Mouse (Mus musculus): ENCODE measurements at regions not wholly inside any gene's neighbourhood (a gene's known extent, or its start where the extent isn't known, plus 50 kb on each side); places are given as distances from the start of the nearest gene placed in this dataset.

- DNase-seq (ENCODE audit: low spot score in 2 of 2): no peak
Measured at GRCm38 (mm10) chr1:90668787-90669186, 66.0 kb downstream of the Cops8 start.

GRCm38 (mm10) chr1:90669237-90669636 lies 66.5 kb downstream of the Cops8 start:
- no peak for DNase-seq (ENCODE audit: low spot score in 2 of 2)

GRCm38 (mm10) chr1:90670346-90670745 lies 67.6 kb downstream of the Cops8 start:
- no peak for DNase-seq (ENCODE audit: low spot score in 2 of 2)

- DNase-seq (ENCODE audit: low spot score in 2 of 2): peak; percentile 57 to 71
Measured at GRCm38 (mm10) chr1:90673751-90674150, 71.0 kb downstream of the Cops8 start.

- peak; percentile 76 to 81 for DNase-seq (ENCODE audit: low spot score in 2 of 2)
Measured at GRCm38 (mm10) chr1:90676192-90677006, 73.6 kb downstream of the Cops8 start.

GRCm38 (mm10) chr1:90677188-90677587 lies 74.4 kb downstream of the Cops8 start:
- no peak for DNase-seq (ENCODE audit: low spot score in 2 of 2)

GRCm38 (mm10) chr1:90677651-90678201 lies 74.9 kb downstream of the Cops8 start:
- DNase-seq (ENCODE audit: low spot score in 2 of 2): no peak

- DNase-seq (ENCODE audit: low spot score in 2 of 2): no peak
Measured at GRCm38 (mm10) chr1:90678416-90678815, 75.6 kb downstream of the Cops8 start.

GRCm38 (mm10) chr1:90688086-90688485 lies 85.3 kb downstream of the Cops8 start:
- DNase-seq (ENCODE audit: low spot score in 2 of 2): no peak

- DNase-seq (ENCODE audit: low spot score in 2 of 2): no peak
Measured at GRCm38 (mm10) chr1:90690591-90691116, 87.9 kb downstream of the Cops8 start.

GRCm38 (mm10) chr1:90691157-90691594 lies 88.4 kb downstream of the Cops8 start:
- no peak for DNase-seq (ENCODE audit: low spot score in 2 of 2)

GRCm38 (mm10) chr1:90692851-90693250 lies 90.1 kb downstream of the Cops8 start:
- no peak for DNase-seq (ENCODE audit: low spot score in 2 of 2)

GRCm38 (mm10) chr1:90694761-90695160 lies 92.0 kb downstream of the Cops8 start:
- peak in 1 of 2 experiments; percentile 17 for DNase-seq (ENCODE audit: low spot score in 2 of 2)

GRCm38 (mm10) chr1:90695166-90695749 lies 92.5 kb downstream of the Cops8 start:
- DNase-seq (ENCODE audit: low spot score in 2 of 2): peak; percentile 78 to 87

GRCm38 (mm10) chr1:90696000-90696399 lies 93.2 kb downstream of the Cops8 start:
- no peak for DNase-seq (ENCODE audit: low spot score in 2 of 2)

GRCm38 (mm10) chr1:90697056-90697596 lies 94.3 kb downstream of the Cops8 start:
- peak; percentile 32 to 40 for DNase-seq (ENCODE audit: low spot score in 2 of 2)

- no peak for DNase-seq (ENCODE audit: low spot score in 2 of 2)
Measured at GRCm38 (mm10) chr1:90698618-90699017, 95.8 kb downstream of the Cops8 start.

- DNase-seq (ENCODE audit: low spot score in 2 of 2): no peak
Measured at GRCm38 (mm10) chr1:90701756-90702155, 99.0 kb downstream of the Cops8 start.

- DNase-seq (ENCODE audit: low spot score in 2 of 2): no peak
Measured at GRCm38 (mm10) chr1:90706391-90706790, 103.6 kb downstream of the Cops8 start.

- no peak for DNase-seq (ENCODE audit: low spot score in 2 of 2)
Measured at GRCm38 (mm10) chr1:90709761-90710160, 107.0 kb downstream of the Cops8 start.

- DNase-seq (ENCODE audit: low spot score in 2 of 2): no peak
Measured at GRCm38 (mm10) chr1:90710566-90710965, 107.8 kb downstream of the Cops8 start.

GRCm38 (mm10) chr1:90711103-90711502 lies 108.3 kb downstream of the Cops8 start:
- DNase-seq (ENCODE audit: low spot score in 2 of 2): no peak
